Mouse (Mus musculus) thymus, postnatal 0 days (tissue): ENCODE results near the gene Cldn14. TPM values are rescaled to one million over a fixed set of nuclear protein-coding genes. Genes with fewer than 3 reads are reported as not detected.

Source experiments
- DNase-seq: peaks from one replicate; pipeline ENCODE4 v3.0.0-alpha.2; 2015; ENCODE audit warnings: low spot score
- polyA plus RNA-seq: library from polyadenylated mRNA; unstranded; fragments of >200 nt; fragmentation: Nextera tagmentation; extraction: Ambion mirVana; gene quantifications from 2 replicates; pipeline ENCODE4 v1.2.1, GENCODE M21; 2015

Gene Cldn14
- polyA plus RNA-seq, 1 experiment from 2014 or later: not detected

GRCm38 (mm10) chr16:93913881-93914576 lies 94.6 kb downstream of the Cldn14 start:
- peak; percentile 64 for DNase-seq

DNA sequence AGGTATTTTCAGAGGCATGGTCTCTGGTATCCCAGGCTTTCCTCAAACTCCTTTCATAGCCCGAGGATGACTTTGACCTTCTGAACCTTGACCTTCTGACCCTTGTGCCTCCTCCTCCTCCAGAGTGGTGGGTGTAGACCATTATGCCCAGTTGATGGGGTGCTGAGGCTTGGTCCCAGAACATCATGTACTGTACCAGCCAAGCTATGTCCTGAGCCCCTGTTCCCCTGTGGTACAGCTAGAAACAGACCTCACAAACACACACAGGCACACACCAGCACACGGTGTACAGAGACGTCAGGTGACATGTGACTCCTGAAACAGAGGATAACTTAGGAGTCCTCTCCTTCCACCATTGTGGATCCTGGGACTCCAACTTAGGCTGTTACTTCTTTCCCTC lies 95.8 kb downstream of the Cldn14 start:
- DNase-seq: no peak

DNA sequence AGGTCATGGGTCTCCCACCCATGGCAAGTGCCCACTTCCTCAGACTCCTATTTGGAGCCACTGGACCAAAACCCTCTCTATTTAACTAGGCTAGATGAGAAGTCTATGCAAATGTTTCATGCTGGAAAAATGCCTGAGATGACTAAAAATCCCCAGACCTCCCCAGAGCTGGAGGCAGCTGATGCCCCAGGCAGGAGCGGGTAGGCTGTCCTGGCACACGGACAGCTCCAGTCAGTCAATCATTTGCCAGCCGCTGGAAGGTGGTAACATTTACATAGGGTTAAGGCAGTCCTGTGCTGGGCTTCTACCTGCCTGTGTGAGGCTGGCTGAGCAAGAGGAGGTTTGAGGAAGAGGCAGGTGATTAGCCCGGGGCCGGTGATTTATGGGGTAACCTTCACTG lies 96.5 kb downstream of the Cldn14 start:
- DNase-seq: no peak

DNA sequence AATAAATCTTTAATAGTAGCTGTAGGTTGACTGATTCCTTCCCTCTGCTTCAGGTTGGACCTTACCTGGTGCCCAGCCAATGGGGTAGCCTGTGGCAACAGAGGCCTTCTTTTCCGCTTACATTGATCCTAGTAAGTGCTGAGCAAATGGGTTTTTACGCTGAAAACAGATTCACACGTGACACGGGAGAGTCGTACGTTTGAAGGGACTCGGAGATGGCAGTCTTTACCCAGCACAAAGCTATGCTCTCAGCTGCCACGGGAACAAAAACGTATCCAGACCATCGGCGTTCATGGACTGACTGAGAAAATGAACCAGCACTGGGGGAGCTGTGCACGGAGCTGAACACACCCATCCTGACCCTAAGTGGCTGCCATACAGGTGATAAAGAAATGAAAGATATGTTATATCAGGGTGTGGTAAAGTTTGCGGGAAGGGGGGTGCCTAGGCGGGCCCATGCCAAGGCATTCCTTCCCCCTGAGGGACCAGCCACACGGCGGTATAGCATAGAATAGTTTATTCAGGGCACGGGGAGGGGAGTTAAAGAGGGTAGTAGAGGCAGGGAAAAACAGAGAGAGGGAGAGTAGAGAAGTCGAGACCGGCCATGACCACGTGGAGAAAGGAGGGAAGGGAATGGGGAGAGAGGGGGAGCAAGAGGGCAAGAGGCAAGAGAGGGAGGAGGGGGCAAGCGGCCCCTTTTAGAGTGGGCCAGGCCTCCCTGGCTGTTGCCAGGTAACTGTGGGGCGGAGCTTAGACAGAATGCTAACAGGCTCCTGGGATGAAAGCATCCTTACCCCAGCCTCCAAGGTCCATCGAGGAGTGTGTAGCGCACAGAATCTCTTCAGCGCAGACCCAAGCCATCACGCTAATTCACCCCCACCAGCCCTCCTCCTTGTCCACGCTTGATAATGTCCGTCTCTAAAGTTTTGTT lies 97.6 kb downstream of the Cldn14 start:
- no peak for DNase-seq

DNA sequence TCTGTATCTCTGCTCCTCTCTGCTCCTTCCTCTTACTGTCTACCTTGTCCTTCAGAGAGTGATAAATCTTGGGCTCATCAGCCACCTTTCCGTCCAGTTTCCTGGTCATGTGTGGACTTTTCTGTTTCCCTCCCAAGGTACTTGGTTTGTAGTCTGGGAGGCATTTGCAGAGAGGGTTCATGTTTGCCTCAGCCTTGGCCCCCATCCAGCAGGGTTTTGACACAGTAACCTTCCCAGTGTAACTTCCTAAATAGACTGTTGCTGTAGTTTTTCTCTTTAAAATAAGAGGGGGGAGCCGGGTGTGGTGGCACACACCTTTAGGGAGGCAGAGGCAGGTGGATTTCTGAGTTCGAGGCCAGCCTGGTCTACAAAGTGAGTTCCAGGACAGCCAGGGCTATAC lies 98.7 kb downstream of the Cldn14 start:
- no peak for DNase-seq

GRCm38 (mm10) chr16:93908196-93908595 lies 100.4 kb downstream of the Cldn14 start:
- DNase-seq: peak; percentile 86

GRCm38 (mm10) chr16:93907761-93908160 lies 100.9 kb downstream of the Cldn14 start:
- DNase-seq: peak; percentile 87

DNA sequence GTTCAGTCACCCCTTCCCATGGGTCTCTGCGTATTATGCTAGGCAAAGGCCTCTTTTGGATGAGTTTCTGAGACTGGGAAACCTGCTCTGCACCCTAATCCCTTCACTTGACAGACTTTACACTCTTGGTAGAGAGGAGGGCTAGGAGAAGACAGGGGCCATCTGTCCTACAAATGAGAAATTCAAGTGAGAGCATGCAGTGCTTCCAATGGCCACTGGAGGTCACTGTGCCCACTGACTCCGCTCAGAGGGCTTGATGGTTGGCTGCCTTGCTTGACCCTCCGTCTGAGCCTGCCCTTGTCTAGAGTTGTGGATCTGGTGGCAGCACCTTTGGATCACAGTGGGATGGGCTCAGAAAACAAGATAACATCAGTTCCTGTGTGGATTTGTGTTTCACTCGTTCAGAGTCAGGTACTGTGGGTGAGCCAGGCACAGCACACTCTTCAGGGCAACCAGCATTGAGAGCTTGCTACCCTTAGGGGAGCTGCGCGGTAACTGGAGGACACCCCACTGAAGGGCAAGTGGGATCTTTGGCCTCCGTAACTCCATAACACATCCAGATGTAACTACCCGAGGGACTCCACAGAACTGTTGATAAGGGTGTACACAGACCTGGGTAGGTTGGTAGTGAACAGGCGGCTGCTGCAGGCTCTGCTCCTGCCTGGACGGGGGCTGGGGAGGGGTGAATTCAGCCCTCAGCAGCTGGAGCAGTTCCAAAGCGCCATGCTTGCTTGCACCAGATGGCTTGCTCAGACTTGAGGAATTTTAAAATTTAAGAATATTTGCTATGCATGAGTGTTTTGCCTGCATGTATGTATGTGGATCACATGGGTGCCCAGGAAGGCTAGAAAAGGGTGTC lies 102.3 kb downstream of the Cldn14 start:
- DNase-seq: peak; percentile 69

GRCm38 (mm10) chr16:93903027-93903426 lies 105.6 kb downstream of the Cldn14 start:
- DNase-seq: peak; percentile 49

DNA sequence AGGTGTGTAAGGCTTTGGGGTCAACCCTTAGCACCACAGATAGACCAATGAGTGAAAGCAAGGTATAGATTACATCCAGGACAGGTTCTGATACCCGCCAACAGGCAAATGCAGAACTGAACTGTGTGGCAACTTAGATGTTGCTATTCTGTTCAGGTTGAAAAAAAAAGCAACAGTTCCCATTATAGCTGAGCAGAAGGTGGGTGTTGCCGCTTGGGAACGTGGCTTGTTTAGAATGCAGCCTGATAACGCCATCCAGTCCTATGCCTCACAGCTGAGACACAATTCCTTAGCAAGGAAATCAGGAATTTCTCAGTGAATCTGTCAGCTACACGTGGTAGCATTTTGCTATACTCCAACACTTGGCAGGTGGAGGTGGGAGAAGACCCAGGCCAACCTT lies 115.4 kb downstream of the Cldn14 start:
- no peak for DNase-seq

GRCm38 (mm10) chr16:93890948-93891604 lies 117.6 kb downstream of the Cldn14 start:
- DNase-seq: no peak

DNA sequence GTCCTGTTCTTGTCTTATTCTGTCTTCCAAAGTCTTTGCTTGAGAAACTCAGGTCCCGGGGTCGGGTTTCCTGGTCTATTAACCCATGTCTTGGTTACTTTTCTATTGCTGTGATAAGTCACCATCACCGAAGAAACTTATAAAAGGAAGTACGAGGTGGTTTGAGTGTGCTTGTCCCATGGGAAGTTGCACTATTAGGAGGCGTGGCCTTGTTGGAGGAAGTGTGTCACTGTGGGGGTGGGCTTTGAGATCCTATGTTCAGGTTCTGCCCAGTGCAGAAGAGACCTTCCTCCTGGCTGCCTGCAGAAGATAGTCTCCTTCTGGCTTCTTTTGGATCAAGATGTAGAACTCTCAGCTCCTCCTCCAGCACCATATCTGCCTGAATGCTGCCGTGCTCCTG lies 120.2 kb downstream of the Cldn14 start:
- no peak for DNase-seq

DNA sequence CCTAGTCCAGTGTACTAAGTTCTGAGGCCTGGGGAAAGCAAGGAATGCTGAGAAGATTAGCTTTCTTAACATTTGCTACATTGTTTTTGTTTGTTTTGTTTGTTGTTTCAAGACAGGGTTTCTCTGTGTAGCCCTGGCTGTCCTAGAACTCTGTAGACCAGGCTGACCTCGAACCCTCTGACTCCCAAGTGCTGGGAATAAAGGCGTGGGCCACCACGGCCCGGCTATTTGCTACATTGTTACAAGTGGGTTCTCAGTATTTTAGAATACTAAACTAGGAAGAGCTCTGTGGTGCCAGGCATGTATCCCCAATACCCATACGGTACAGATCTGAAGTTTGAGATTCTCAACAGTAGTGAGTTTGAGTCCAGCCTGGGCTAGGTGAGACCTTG lies 123.9 kb downstream of the Cldn14 start:
- no peak for DNase-seq

- no peak for DNase-seq
Measured at GRCm38 (mm10) chr16:93884086-93884721, 124.4 kb downstream of the Cldn14 start.

GRCm38 (mm10) chr16:93883423-93884085 lies 125.1 kb downstream of the Cldn14 start, which contains the start of gene Chaf1b:
Gene Chaf1b, plus strand, starts transcription at chr16:93883901.
- peak; percentile 97 for DNase-seq

GRCm38 (mm10) chr16:93877612-93878380 lies 130.8 kb downstream of the Cldn14 start:
- DNase-seq: no peak

- no peak for DNase-seq
Measured at GRCm38 (mm10) chr16:93874841-93875240, 133.8 kb downstream of the Cldn14 start.
